In genomic region chr19:8999223-8999622, GRCm38 (mm10) we compare ENCODE assay signal across 1 mouse cellular context.
TF ChIP-seq lines count a peak whose summit lies in the region.

No protein-coding gene starts in this region.

TF ChIP-seq in CH12.LX, 34 proteins besides CTCF, POLR2A, EP300 and RAD21:
- no peak for TF ChIP-seq MEF2A (IDR thresholded peaks at IDR 0.05; ENCODE audit: borderline replicate concordance, low read depth, low read length)
- TF ChIP-seq MAX (IDR thresholded peaks at IDR 0.05; ENCODE audit: low read length): no peak
- no peak for TF ChIP-seq USF2 (conservative IDR thresholded peaks at IDR 0.05; ENCODE audit: low read depth, low read length)
- no peak for TF ChIP-seq POLR2AphosphoS2 (IDR thresholded peaks at IDR 0.05; ENCODE audit: low read depth, low read length)
- no peak for TF ChIP-seq SIN3A (IDR thresholded peaks at IDR 0.05; ENCODE audit: low read length)
- no peak for TF ChIP-seq HCFC1 (IDR thresholded peaks at IDR 0.05; ENCODE audit: low read depth, low read length)
- no peak for TF ChIP-seq JUN (IDR thresholded peaks at IDR 0.05; ENCODE audit: insufficient read depth, low read depth, low read length)
- no peak for TF ChIP-seq PAX5 (IDR thresholded peaks at IDR 0.05; ENCODE audit: low read length)
- TF ChIP-seq IRF4 (IDR thresholded peaks at IDR 0.05; ENCODE audit: low read depth, low read length): no peak
- no peak for TF ChIP-seq JUND (conservative IDR thresholded peaks at IDR 0.05; ENCODE audit: low read depth, low read length)
- TF ChIP-seq ZKSCAN1 (IDR thresholded peaks at IDR 0.05; ENCODE audit: borderline replicate concordance, low read depth, low read length): no peak
- TF ChIP-seq NELFE (IDR thresholded peaks at IDR 0.05; ENCODE audit: low read depth, low read length): no peak
- no peak for TF ChIP-seq NRF1 (IDR thresholded peaks at IDR 0.05; ENCODE audit: low read depth, low read length)
- no peak for TF ChIP-seq BHLHE40 (IDR thresholded peaks at IDR 0.05; ENCODE audit: low read depth, low read length)
